Mouse (Mus musculus): ENCODE results near the gene Steap2. TPM values are rescaled to one million over a fixed set of nuclear protein-coding genes. Genes with fewer than 3 reads are reported as not detected.
A peak's percentile ranks its signal among the peaks of the same experiment; 100 is the strongest.
"Not testable (repeated sequence)": the region's sequence is repeated elsewhere in the genome, so short reads cannot be mapped to it uniquely, and the experiment has no call there.

Gene Steap2
- polyA plus RNA-seq, 1 experiment from 2014 or later = 7.2 TPM

- Histone ChIP-seq H3K4me3 (replicated peaks; ENCODE audit: low read length) (no peak overlapping the region), H3K4me1 (ENCODE audit: control insufficient read depth, insufficient read depth, low read length) (no peaks in the 10 kb centered on the region), H3K4me2 (ENCODE audit: low read depth, low read length) (no peak overlapping the region), H3K27ac (ENCODE audit: low read length) (no peak overlapping the region), H3K9me3 (replicated peaks; ENCODE audit: control insufficient read depth, low read length) (no peaks in the 10 kb centered on the region), H3K9ac (ENCODE audit: low read length) (no peak overlapping the region), H3K36me3 (ENCODE audit: control insufficient read depth, insufficient read depth, low read length) (no peaks in the 10 kb centered on the region), H3K27me3 (ENCODE audit: control insufficient read depth, insufficient read depth, low read length) (no peaks in the 10 kb centered on the region)
- WGBS = 83% methylated on average over 2 of the region's 2 CpGs
- no peak for ATAC-seq (ENCODE audit: insufficient read depth, low FRiP score)
Measured at GRCm38 (mm10) chr5:5700386-5700785, 6.0 kb upstream of the Steap2 start.

GRCm38 (mm10) chr5:5698830-5699229 lies 4.5 kb upstream of the Steap2 start:
- Histone ChIP-seq H3K4me3 (replicated peaks; ENCODE audit: low read length) (no peak overlapping the region), H3K27ac (ENCODE audit: low read length) (no peak overlapping the region), H3K9ac (ENCODE audit: low read length) (no peak overlapping the region), H3K36me3 (ENCODE audit: control insufficient read depth, insufficient read depth, low read length) (no peaks in the 10 kb centered on the region), H3K4me2 (ENCODE audit: low read depth, low read length) (no peak overlapping the region), H3K4me1 (ENCODE audit: control insufficient read depth, insufficient read depth, low read length) (no peaks in the 10 kb centered on the region), H3K9me3 (replicated peaks; ENCODE audit: control insufficient read depth, low read length) (no peaks in the 10 kb centered on the region), H3K27me3 (ENCODE audit: control insufficient read depth, insufficient read depth, low read length) (no peaks in the 10 kb centered on the region)
- WGBS = 59% methylated on average over 3 of the region's 3 CpGs
- no peak for ATAC-seq (ENCODE audit: insufficient read depth, low FRiP score)

GRCm38 (mm10) chr5:5695401-5695942 lies 1.1 kb upstream of the Steap2 start:
- Histone ChIP-seq H3K27ac (ENCODE audit: low read length) (no peak overlapping the region), H3K4me3 (replicated peaks; ENCODE audit: low read length) (no peak overlapping the region)

DNA sequence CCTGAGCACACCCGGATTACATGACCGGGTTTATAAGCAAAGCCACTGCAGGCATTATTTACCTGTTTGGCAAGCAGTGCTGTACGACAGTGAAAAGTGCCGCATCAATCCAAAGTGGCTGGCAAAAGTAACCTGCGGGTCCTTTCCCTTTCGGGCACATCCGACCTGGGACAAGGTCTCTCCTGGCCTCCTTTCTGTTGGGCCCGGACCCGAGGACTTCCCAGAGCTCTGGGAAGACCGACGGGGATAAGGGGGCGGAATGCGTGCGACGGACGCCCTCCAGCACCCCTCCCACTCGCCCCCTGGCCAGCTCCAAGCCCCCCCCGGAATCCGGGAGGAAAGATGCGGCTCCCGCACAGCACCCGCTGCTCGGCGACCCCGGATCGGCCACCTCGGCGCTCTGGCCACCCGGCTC lies 830 bp downstream of the Steap2 start:
- Histone ChIP-seq H3K36me3 (ENCODE audit: control insufficient read depth, insufficient read depth, low read length) (no peaks in the 10 kb centered on the region), H3K4me3 (replicated peaks; ENCODE audit: low read length) (peak overlapping the region; percentile 79), H3K4me2 (ENCODE audit: low read depth, low read length) (peak overlapping the region; percentile 58), H3K27me3 (ENCODE audit: control insufficient read depth, insufficient read depth, low read length) (no peaks in the 10 kb centered on the region), H3K9me3 (replicated peaks; ENCODE audit: control insufficient read depth, low read length) (no peaks in the 10 kb centered on the region), H3K9ac (ENCODE audit: low read length) (peak overlapping the region; percentile 90), H3K4me1 (ENCODE audit: control insufficient read depth, insufficient read depth, low read length) (no peaks in the 10 kb centered on the region), H3K27ac (ENCODE audit: low read length) (no peak overlapping the region)
- peak; percentile 73; the same call in 1 of the 2 replicates for ATAC-seq (ENCODE audit: insufficient read depth, low FRiP score)
- WGBS = under 1% methylated on average over 29 of the region's 29 CpGs

More at GRCm38 (mm10) chr5:5695401-5695942, 1.1 kb upstream of the Steap2 start:
- no peaks in the 10 kb centered on the region for H3K36me3 ChIP-seq (ENCODE audit: control insufficient read depth, insufficient read depth, low read length)
- no peak overlapping the region for H3K4me2 ChIP-seq (ENCODE audit: low read depth, low read length)
- WGBS = 82% methylated on average over 5 of the region's 5 CpGs
- H3K9ac ChIP-seq (ENCODE audit: low read length) = no peak overlapping the region
- H3K4me1 ChIP-seq (ENCODE audit: control insufficient read depth, insufficient read depth, low read length) = no peaks in the 10 kb centered on the region
- ATAC-seq (ENCODE audit: insufficient read depth, low FRiP score) = no peak
- H3K27me3 ChIP-seq (ENCODE audit: control insufficient read depth, insufficient read depth, low read length) = no peaks in the 10 kb centered on the region
- H3K9me3 ChIP-seq (replicated peaks; ENCODE audit: control insufficient read depth, low read length) = no peaks in the 10 kb centered on the region

DNA sequence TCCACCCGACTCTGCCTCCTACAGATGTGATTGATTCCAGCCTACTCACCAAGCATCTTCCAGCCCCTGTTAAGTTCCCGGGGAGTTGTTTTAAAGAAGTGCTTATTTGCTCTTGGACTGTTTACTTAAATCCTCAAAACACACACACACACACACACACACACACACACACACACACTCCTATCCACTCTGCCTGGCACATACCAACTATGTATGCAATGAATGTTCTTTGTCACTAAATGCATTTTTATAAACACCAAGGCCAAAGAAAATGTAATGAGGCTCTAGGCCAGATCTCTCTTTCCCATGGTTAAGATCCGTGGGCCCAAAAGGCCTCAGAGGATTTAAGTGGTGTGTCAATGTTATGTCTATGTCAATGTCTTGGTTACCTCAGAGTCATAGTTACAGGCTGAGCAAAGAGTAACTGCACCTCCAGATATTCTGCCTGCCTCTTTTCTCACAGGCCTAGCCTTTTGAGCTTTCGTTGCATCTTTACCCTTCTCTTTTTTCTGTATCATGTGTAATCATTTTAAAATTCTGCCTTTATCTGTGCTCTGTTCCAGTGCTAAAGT lies 2.1 kb downstream of the Steap2 start:
- no peak overlapping the region for H3K4me3 ChIP-seq (replicated peaks; ENCODE audit: low read length)
- no peaks in the 10 kb centered on the region for H3K27me3 ChIP-seq (ENCODE audit: control insufficient read depth, insufficient read depth, low read length)
- no peak overlapping the region for H3K9ac ChIP-seq (ENCODE audit: low read length)
- H3K4me1 ChIP-seq (ENCODE audit: control insufficient read depth, insufficient read depth, low read length) = peaks cover 6% of the 10 kb centered on the region; the same call in 1 of the 2 replicates
- WGBS = 36% methylated on average over 4 of the region's 4 CpGs
- no peaks in the 10 kb centered on the region for H3K36me3 ChIP-seq (ENCODE audit: control insufficient read depth, insufficient read depth, low read length)
- no peak overlapping the region for H3K27ac ChIP-seq (ENCODE audit: low read length)
- no peak for ATAC-seq (ENCODE audit: insufficient read depth, low FRiP score)
- peak overlapping the region; percentile 58; the same call in 1 of the 2 replicates for H3K4me2 ChIP-seq (ENCODE audit: low read depth, low read length)
- H3K9me3 ChIP-seq (replicated peaks; ENCODE audit: control insufficient read depth, low read length) = no peaks in the 10 kb centered on the region

GRCm38 (mm10) chr5:5688945-5689540 lies 5.3 kb downstream of the Steap2 start:
- H3K9me3 ChIP-seq (replicated peaks; ENCODE audit: control insufficient read depth, low read length) = no peaks in the 10 kb centered on the region
- no peaks in the 10 kb centered on the region for H3K36me3 ChIP-seq (ENCODE audit: control insufficient read depth, insufficient read depth, low read length)
- ATAC-seq (ENCODE audit: insufficient read depth, low FRiP score) = no peak
- peaks cover 9% of the 10 kb centered on the region; the same call in 1 of the 2 replicates for H3K4me1 ChIP-seq (ENCODE audit: control insufficient read depth, insufficient read depth, low read length)
- H3K9ac ChIP-seq (ENCODE audit: low read length) = no peak overlapping the region
- no peak overlapping the region for H3K4me3 ChIP-seq (replicated peaks; ENCODE audit: low read length)
- H3K27ac ChIP-seq (ENCODE audit: low read length) = no peak overlapping the region
- 67% methylated on average over 8 of the region's 8 CpGs for WGBS
- no peaks in the 10 kb centered on the region for H3K27me3 ChIP-seq (ENCODE audit: control insufficient read depth, insufficient read depth, low read length)
- H3K4me2 ChIP-seq (ENCODE audit: low read depth, low read length) = no peak overlapping the region

- 37% methylated on average over 6 of the region's 6 CpGs for WGBS
- Histone ChIP-seq H3K9me3 (replicated peaks; ENCODE audit: control insufficient read depth, low read length) (no peaks in the 10 kb centered on the region), H3K36me3 (ENCODE audit: control insufficient read depth, insufficient read depth, low read length) (no peaks in the 10 kb centered on the region), H3K4me1 (ENCODE audit: control insufficient read depth, insufficient read depth, low read length) (peaks cover 9% of the 10 kb centered on the region; the same call in 1 of the 2 replicates), H3K4me3 (replicated peaks; ENCODE audit: low read length) (no peak overlapping the region), H3K27ac (ENCODE audit: low read length) (no peak overlapping the region), H3K9ac (ENCODE audit: low read length) (no peak overlapping the region), H3K27me3 (ENCODE audit: control insufficient read depth, insufficient read depth, low read length) (no peaks in the 10 kb centered on the region), H3K4me2 (ENCODE audit: low read depth, low read length) (no peak overlapping the region)
- ATAC-seq (ENCODE audit: insufficient read depth, low FRiP score) = no peak
Measured at GRCm38 (mm10) chr5:5688228-5688627, 6.2 kb downstream of the Steap2 start.

GRCm38 (mm10) chr5:5686973-5687372 lies 7.4 kb downstream of the Steap2 start:
- Histone ChIP-seq H3K9ac (ENCODE audit: low read length) (no peak overlapping the region), H3K27me3 (ENCODE audit: control insufficient read depth, insufficient read depth, low read length) (no peaks in the 10 kb centered on the region), H3K4me2 (ENCODE audit: low read depth, low read length) (no peak overlapping the region), H3K4me3 (replicated peaks; ENCODE audit: low read length) (no peak overlapping the region), H3K27ac (ENCODE audit: low read length) (no peak overlapping the region), H3K4me1 (ENCODE audit: control insufficient read depth, insufficient read depth, low read length) (peaks cover 9% of the 10 kb centered on the region; the same call in 1 of the 2 replicates), H3K9me3 (replicated peaks; ENCODE audit: control insufficient read depth, low read length) (no peaks in the 10 kb centered on the region), H3K36me3 (ENCODE audit: control insufficient read depth, insufficient read depth, low read length) (no peaks in the 10 kb centered on the region)
- WGBS = 0% methylated on average over 1 of the region's 1 CpGs
- peak; percentile 50; the same call in 1 of the 2 replicates for ATAC-seq (ENCODE audit: insufficient read depth, low FRiP score)

- H3K27me3 ChIP-seq (ENCODE audit: control insufficient read depth, insufficient read depth, low read length); H3K9ac ChIP-seq (ENCODE audit: low read length); H3K4me3 ChIP-seq (replicated peaks; ENCODE audit: low read length); ATAC-seq (ENCODE audit: insufficient read depth, low FRiP score); H3K36me3 ChIP-seq (ENCODE audit: control insufficient read depth, insufficient read depth, low read length); H3K9me3 ChIP-seq (replicated peaks; ENCODE audit: control insufficient read depth, low read length); H3K4me1 ChIP-seq (ENCODE audit: control insufficient read depth, insufficient read depth, low read length); H3K4me2 ChIP-seq (ENCODE audit: low read depth, low read length); H3K27ac ChIP-seq (ENCODE audit: low read length): not testable (repeated sequence)
- 71% methylated on average over 2 of the region's 2 CpGs for WGBS
Measured at GRCm38 (mm10) chr5:5684946-5685345, 9.4 kb downstream of the Steap2 start.

Measured in stomach, embryonic 16.5 days (tissue).